Mouse (Mus musculus): ENCODE measurements around the gene Macf1. TPM values are rescaled to one million over a fixed set of nuclear protein-coding genes. Genes with fewer than 3 reads are reported as not detected.

Gene Macf1
- polyA plus RNA-seq, 1 experiment from 2014 or later, result 47.4 TPM

- no peaks in the 10 kb centered on the region for H3K9me3 ChIP-seq
- H3K27me3 ChIP-seq, result no peaks in the 10 kb centered on the region
- peak overlapping the region; percentile 26; the same call in 1 of the 2 replicates for H3K4me2 ChIP-seq
- 68% methylated on average over 6 of the region's 6 CpGs for WGBS
- peak overlapping the region; percentile 11; the same call in 1 of the 2 replicates for H3K4me3 ChIP-seq
- H3K27ac ChIP-seq, result 0 out of 2 replicates have a peak overlapping the region, but pooled peaks have one; percentile 22
- peaks cover 16% of the 10 kb centered on the region; the same call in 1 of the 2 replicates for H3K36me3 ChIP-seq
- no peak overlapping the region for H3K9ac ChIP-seq
- no peak for ATAC-seq (ENCODE audit: insufficient number of reproducible peaks, low FRiP score, low TSS enrichment, low read depth)
- H3K4me1 ChIP-seq, result peaks cover 69% of the 10 kb centered on the region
These were observed 276.4 kb downstream of the Macf1 start for GRCm38 (mm10) chr4:123407792-123408191.

GRCm38 (mm10) chr4:123404056-123404455 is 280.1 kb downstream of the Macf1 start:
- Histone ChIP-seq H3K4me3 (no peak overlapping the region), H3K4me1 (peaks cover 39% of the 10 kb centered on the region), H3K4me2 (no peak overlapping the region), H3K27me3 (no peaks in the 10 kb centered on the region), H3K9ac (no peak overlapping the region), H3K9me3 (no peaks in the 10 kb centered on the region), H3K27ac (no peak overlapping the region), H3K36me3 (peaks cover 22% of the 10 kb centered on the region)
- ATAC-seq (ENCODE audit: insufficient number of reproducible peaks, low FRiP score, low TSS enrichment, low read depth), result no peak
- WGBS, result 42% methylated on average over 1 of the region's 1 CpGs

DNA sequence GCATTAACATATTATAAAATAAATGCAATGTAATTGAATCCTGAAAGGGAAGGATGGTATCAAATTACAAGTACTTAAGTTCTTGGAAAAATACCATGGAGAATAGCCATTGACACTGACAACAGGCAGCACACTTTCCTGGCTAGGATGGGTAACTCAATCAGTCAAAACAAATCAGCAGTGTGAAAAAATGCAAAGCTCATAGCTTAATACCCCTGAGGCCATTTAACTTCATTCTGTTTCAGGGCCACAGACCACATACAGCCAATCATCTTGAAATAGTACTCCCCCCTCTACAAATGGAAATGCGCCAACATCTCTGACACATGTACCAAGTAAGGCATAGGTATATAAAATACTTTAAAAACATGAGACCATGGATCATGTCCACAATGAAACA is 281.9 kb downstream of the Macf1 start:
- no peak overlapping the region for H3K4me2 ChIP-seq
- no peak for ATAC-seq (ENCODE audit: insufficient number of reproducible peaks, low FRiP score, low TSS enrichment, low read depth)
- H3K4me1 ChIP-seq, result peaks cover 22% of the 10 kb centered on the region
- no peaks in the 10 kb centered on the region for H3K9me3 ChIP-seq
- no peak overlapping the region for H3K4me3 ChIP-seq
- H3K27me3 ChIP-seq, result no peaks in the 10 kb centered on the region
- no peak overlapping the region for H3K9ac ChIP-seq
- peaks cover 18% of the 10 kb centered on the region for H3K36me3 ChIP-seq
- no peak overlapping the region for H3K27ac ChIP-seq
- WGBS, result 62% methylated on average over 1 of the region's 1 CpGs

- no peaks in the 10 kb centered on the region for H3K27me3 ChIP-seq
- H3K27ac ChIP-seq, result no peak overlapping the region
- ATAC-seq (ENCODE audit: insufficient number of reproducible peaks, low FRiP score, low TSS enrichment, low read depth), result no peak
- H3K9ac ChIP-seq, result no peak overlapping the region
- no peaks in the 10 kb centered on the region for H3K9me3 ChIP-seq
- no peak overlapping the region for H3K4me2 ChIP-seq
- WGBS, result 73% methylated on average over 3 of the region's 3 CpGs
- peaks cover 15% of the 10 kb centered on the region for H3K4me1 ChIP-seq
- H3K4me3 ChIP-seq, result no peak overlapping the region
- peaks cover 24% of the 10 kb centered on the region for H3K36me3 ChIP-seq
These were observed 282.9 kb downstream of the Macf1 start for GRCm38 (mm10) chr4:123401265-123401664.

DNA sequence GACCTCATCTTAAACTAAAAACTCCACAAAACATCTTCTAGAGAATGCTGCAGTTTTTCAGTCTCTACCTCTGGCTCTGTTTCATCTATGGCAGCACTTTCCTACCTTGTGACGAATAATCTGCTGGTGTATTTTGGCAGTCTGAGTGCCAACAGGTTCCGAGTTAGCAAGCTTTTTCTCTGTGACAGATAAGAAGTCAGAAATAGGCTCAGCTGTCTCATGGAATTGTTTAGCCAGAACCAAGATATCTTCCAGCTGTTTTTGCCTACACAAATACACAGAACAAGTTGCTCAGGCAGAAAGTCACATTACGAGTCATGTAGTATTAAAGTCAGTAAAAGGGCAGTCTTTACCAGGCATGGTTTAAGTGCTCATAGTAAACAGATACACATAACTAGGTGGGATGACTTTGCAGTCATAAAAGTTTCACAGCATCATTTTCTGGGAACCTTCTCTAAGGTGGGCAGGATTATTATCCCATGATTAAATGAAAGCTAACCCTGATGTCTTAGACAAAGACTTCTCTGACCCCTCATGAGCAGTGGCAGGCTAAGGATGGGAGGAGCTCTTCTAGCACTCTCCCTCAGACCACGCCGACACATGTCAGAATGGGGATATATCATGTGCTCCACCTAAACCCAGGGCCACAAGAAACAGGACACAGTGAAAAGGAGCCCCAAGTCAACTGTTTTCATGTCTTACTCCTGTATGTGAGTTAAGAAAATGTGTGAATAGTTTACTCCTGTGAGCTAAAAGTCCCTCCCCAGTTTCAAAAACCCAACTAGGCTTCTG is 286.3 kb downstream of the Macf1 start:
- Histone ChIP-seq H3K4me2 (no peak overlapping the region), H3K4me1 (no peaks in the 10 kb centered on the region), H3K27ac (no peak overlapping the region), H3K27me3 (no peaks in the 10 kb centered on the region), H3K9ac (no peak overlapping the region), H3K9me3 (no peaks in the 10 kb centered on the region), H3K36me3 (peaks cover 55% of the 10 kb centered on the region), H3K4me3 (no peak overlapping the region)
- ATAC-seq (ENCODE audit: insufficient number of reproducible peaks, low FRiP score, low TSS enrichment, low read depth), result no peak
- WGBS, result 80% methylated on average over 5 of the region's 5 CpGs

GRCm38 (mm10) chr4:123397049-123397448 is 287.1 kb downstream of the Macf1 start:
- peaks cover 62% of the 10 kb centered on the region for H3K36me3 ChIP-seq
- no peak overlapping the region for H3K27ac ChIP-seq
- WGBS, result 89% methylated on average over 8 of the region's 8 CpGs
- H3K4me3 ChIP-seq, result no peak overlapping the region
- no peaks in the 10 kb centered on the region for H3K4me1 ChIP-seq
- no peak overlapping the region for H3K9ac ChIP-seq
- no peak for ATAC-seq (ENCODE audit: insufficient number of reproducible peaks, low FRiP score, low TSS enrichment, low read depth)
- no peak overlapping the region for H3K4me2 ChIP-seq
- no peaks in the 10 kb centered on the region for H3K9me3 ChIP-seq
- no peaks in the 10 kb centered on the region for H3K27me3 ChIP-seq

- Histone ChIP-seq H3K4me1 (no peaks in the 10 kb centered on the region), H3K4me2 (no peak overlapping the region), H3K4me3 (no peak overlapping the region), H3K9me3 (no peaks in the 10 kb centered on the region), H3K36me3 (peaks cover 68% of the 10 kb centered on the region), H3K9ac (no peak overlapping the region), H3K27ac (no peak overlapping the region), H3K27me3 (no peaks in the 10 kb centered on the region)
- WGBS, result 94% methylated on average over 2 of the region's 2 CpGs
- no peak for ATAC-seq (ENCODE audit: insufficient number of reproducible peaks, low FRiP score, low TSS enrichment, low read depth)
These were observed 288.6 kb downstream of the Macf1 start for GRCm38 (mm10) chr4:123395435-123396000.

GRCm38 (mm10) chr4:123394878-123395277 is 289.3 kb downstream of the Macf1 start:
- no peak for ATAC-seq (ENCODE audit: insufficient number of reproducible peaks, low FRiP score, low TSS enrichment, low read depth)
- no peaks in the 10 kb centered on the region for H3K9me3 ChIP-seq
- no peak overlapping the region for H3K4me3 ChIP-seq
- 93% methylated on average over 5 of the region's 5 CpGs for WGBS
- no peak overlapping the region for H3K9ac ChIP-seq
- no peak overlapping the region for H3K4me2 ChIP-seq
- H3K27me3 ChIP-seq, result no peaks in the 10 kb centered on the region
- peaks cover 71% of the 10 kb centered on the region for H3K36me3 ChIP-seq
- H3K27ac ChIP-seq, result no peak overlapping the region
- no peaks in the 10 kb centered on the region for H3K4me1 ChIP-seq

DNA sequence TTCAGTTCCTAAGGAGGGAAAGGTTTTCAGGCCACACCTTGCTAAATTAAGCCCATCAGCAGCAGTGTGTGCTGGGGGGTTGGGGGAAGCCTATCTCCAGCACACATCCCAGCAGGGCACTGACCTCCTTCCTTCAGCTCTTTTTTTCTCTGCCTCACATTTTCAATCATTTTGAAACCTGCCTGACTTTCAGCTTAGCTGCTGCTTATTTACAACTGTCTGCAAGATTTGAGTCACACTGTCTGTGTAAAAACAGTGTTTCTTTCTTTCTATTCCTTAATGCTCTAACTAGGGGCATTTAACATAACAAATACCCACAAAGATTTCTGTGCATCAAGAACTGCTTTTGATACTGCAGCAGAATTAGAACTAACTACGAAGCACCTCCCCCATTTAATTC is 289.9 kb downstream of the Macf1 start:
- peaks cover 75% of the 10 kb centered on the region for H3K36me3 ChIP-seq
- WGBS, result 100% methylated on average over 1 of the region's 1 CpGs
- ATAC-seq (ENCODE audit: insufficient number of reproducible peaks, low FRiP score, low TSS enrichment, low read depth), result no peak
- H3K4me2 ChIP-seq, result no peak overlapping the region
- no peaks in the 10 kb centered on the region for H3K27me3 ChIP-seq
- no peaks in the 10 kb centered on the region for H3K9me3 ChIP-seq
- no peak overlapping the region for H3K4me3 ChIP-seq
- H3K27ac ChIP-seq, result no peak overlapping the region
- H3K4me1 ChIP-seq, result no peaks in the 10 kb centered on the region
- no peak overlapping the region for H3K9ac ChIP-seq

- Histone ChIP-seq H3K4me2 (no peak overlapping the region), H3K9me3 (no peaks in the 10 kb centered on the region), H3K36me3 (peaks cover 84% of the 10 kb centered on the region), H3K9ac (no peak overlapping the region), H3K4me1 (no peaks in the 10 kb centered on the region), H3K4me3 (no peak overlapping the region), H3K27ac (no peak overlapping the region), H3K27me3 (no peaks in the 10 kb centered on the region)
- 74% methylated on average over 3 of the region's 3 CpGs for WGBS
- ATAC-seq (ENCODE audit: insufficient number of reproducible peaks, low FRiP score, low TSS enrichment, low read depth), result no peak
These were observed 291.2 kb downstream of the Macf1 start for GRCm38 (mm10) chr4:123393004-123393403.

DNA sequence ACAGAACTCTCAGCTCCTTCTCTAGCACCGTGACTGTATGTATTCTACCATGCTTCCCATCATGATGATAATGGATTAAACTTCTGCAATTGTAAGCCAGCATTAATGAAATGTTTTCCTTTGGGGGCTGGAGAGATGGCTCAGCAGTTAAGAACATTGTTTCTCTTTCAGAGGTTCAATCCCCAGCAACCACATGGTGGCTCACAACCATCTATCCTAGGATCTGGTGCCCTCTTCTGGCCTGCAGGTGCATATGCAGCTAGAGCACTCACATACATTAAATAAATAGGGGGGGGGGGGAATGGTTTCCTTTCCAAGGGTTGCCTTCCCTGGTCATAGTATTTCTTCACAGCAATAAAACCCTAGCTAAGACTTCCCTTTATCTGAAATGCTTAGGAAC is 292.0 kb downstream of the Macf1 start:
- Histone ChIP-seq H3K9ac (no peak overlapping the region), H3K27ac (no peak overlapping the region), H3K4me2 (no peak overlapping the region), H3K9me3 (no peaks in the 10 kb centered on the region), H3K27me3 (no peaks in the 10 kb centered on the region), H3K4me3 (no peak overlapping the region), H3K4me1 (no peaks in the 10 kb centered on the region), H3K36me3 (peaks cover 83% of the 10 kb centered on the region)
- no peak for ATAC-seq (ENCODE audit: insufficient number of reproducible peaks, low FRiP score, low TSS enrichment, low read depth)
- WGBS, result 95% methylated on average over 1 of the region's 1 CpGs

- no peak overlapping the region for H3K9ac ChIP-seq
- H3K36me3 ChIP-seq, result peaks cover 87% of the 10 kb centered on the region
- H3K27me3 ChIP-seq, result no peaks in the 10 kb centered on the region
- no peak overlapping the region for H3K4me3 ChIP-seq
- 68% methylated on average over 1 of the region's 1 CpGs for WGBS
- no peak overlapping the region for H3K4me2 ChIP-seq
- no peaks in the 10 kb centered on the region for H3K4me1 ChIP-seq
- no peak for ATAC-seq (ENCODE audit: insufficient number of reproducible peaks, low FRiP score, low TSS enrichment, low read depth)
- no peak overlapping the region for H3K27ac ChIP-seq
- no peaks in the 10 kb centered on the region for H3K9me3 ChIP-seq
These were observed 299.1 kb downstream of the Macf1 start for GRCm38 (mm10) chr4:123385028-123385427.

Measured in limb, embryonic 15.5 days (tissue).